Mouse (Mus musculus) testis, adult 2 months (tissue): ENCODE results near the gene Mrpl45. TPM values are rescaled to one million over a fixed set of nuclear protein-coding genes. Genes with fewer than 3 reads are reported as not detected.

Experiments
- H3K27ac ChIP-seq: fragments of 200-500 bp; 2 replicates; pipeline ENCODE4 v1.5.1; 2012; ENCODE audit warnings: low read depth, low read length; ENCODE audit not compliant: control insufficient read depth, insufficient read depth
- H3K27me3 ChIP-seq: fragments of 200-500 bp; 2 replicates; pipeline ENCODE4 v1.6.1; 2012; ENCODE audit warnings: mild to moderate bottlenecking, low read length, moderate library complexity; ENCODE audit not compliant: control insufficient read depth, insufficient read depth
- H3K36me3 ChIP-seq: fragments of 200-500 bp; 2 replicates; pipeline ENCODE4 v1.6.1; 2012; ENCODE audit warnings: mild to moderate bottlenecking, low read length; ENCODE audit not compliant: control insufficient read depth, insufficient read depth
- H3K4me1 ChIP-seq: fragments of 200-500 bp; 2 replicates; pipeline ENCODE4 v1.6.1; 2012; ENCODE audit warnings: low read length; ENCODE audit not compliant: control insufficient read depth, insufficient read depth
- H3K4me3 ChIP-seq: fragments of 200-500 bp; 2 replicates; pipeline ENCODE4 v1.5.1; 2012; ENCODE audit warnings: low read depth, mild to moderate bottlenecking, low read length, moderate library complexity, mixed read lengths; ENCODE audit not compliant: control insufficient read depth
- CTCF ChIP-seq: fragments of 200-500 bp; IDR thresholded peaks from 2 replicates; pipeline ENCODE4 v1.5.1; 2012; ENCODE audit warnings: low read depth, mild to moderate bottlenecking, inconsistent platforms, low read length, moderate library complexity; ENCODE audit not compliant: control insufficient read depth, insufficient read depth, insufficient replicate concordance
- POLR2A ChIP-seq: fragments of 200-500 bp; IDR thresholded peaks from 2 replicates; pipeline ENCODE4 v1.6.1; 2012; ENCODE audit warnings: low read depth, mild to moderate bottlenecking, inconsistent platforms, low read length, moderate library complexity; ENCODE audit not compliant: control insufficient read depth
- polyA plus RNA-seq: library from polyadenylated mRNA; depleted of rRNA; stranded (reverse); fragments of >200 nt; gene quantifications from 2 replicates; pipeline ENCODE4 v1.2.3, GENCODE M21; 2012

The Mrpl45 gene
- polyA plus RNA-seq, 1 experiment, result 8.7 TPM

- Histone ChIP-seq H3K4me1 (peaks cover 43% of the 10 kb centered on the region), H3K36me3 (no peaks in the 10 kb centered on the region), H3K27ac (no peak overlapping the region), H3K27me3 (no peaks in the 10 kb centered on the region), H3K4me3 (no peak overlapping the region)
- TF ChIP-seq POLR2A (no peak), CTCF (no peak)
Observed at GRCm38 (mm10) chr11:97336751-97337345, 21.3 kb downstream of the Mrpl45 start.

- Histone ChIP-seq H3K27ac (no peak overlapping the region), H3K4me1 (peaks cover 43% of the 10 kb centered on the region)
Observed at GRCm38 (mm10) chr11:97337363-97337762, 21.8 kb downstream of the Mrpl45 start.

GRCm38 (mm10) chr11:97338302-97338976 lies 22.9 kb downstream of the Mrpl45 start:
- peak overlapping the region; percentile 57 for H3K4me3 ChIP-seq
- H3K4me1 ChIP-seq, result peaks cover 36% of the 10 kb centered on the region
- no peaks in the 10 kb centered on the region for H3K36me3 ChIP-seq
- no peaks in the 10 kb centered on the region for H3K27me3 ChIP-seq
- H3K27ac ChIP-seq, result no peak overlapping the region
- TF ChIP-seq CTCF (no peak), POLR2A (no peak)

More at GRCm38 (mm10) chr11:97337363-97337762, 21.8 kb downstream of the Mrpl45 start:
- Histone ChIP-seq H3K27me3 (no peaks in the 10 kb centered on the region), H3K4me3 (peak overlapping the region; percentile 7), H3K36me3 (no peaks in the 10 kb centered on the region)
- no peak for TF ChIP-seq CTCF

- no peak overlapping the region for H3K27ac ChIP-seq
Observed at GRCm38 (mm10) chr11:97338977-97339315, 23.4 kb downstream of the Mrpl45 start.

GRCm38 (mm10) chr11:97343175-97343574 lies 27.7 kb downstream of the Mrpl45 start:
- Histone ChIP-seq H3K4me3 (no peak overlapping the region), H3K4me1 (peaks cover 12% of the 10 kb centered on the region), H3K27me3 (no peaks in the 10 kb centered on the region), H3K36me3 (no peaks in the 10 kb centered on the region), H3K27ac (no peak overlapping the region)
- no peak for TF ChIP-seq POLR2A
- no peak for TF ChIP-seq CTCF

More at GRCm38 (mm10) chr11:97338977-97339315, 23.4 kb downstream of the Mrpl45 start:
- H3K4me3 ChIP-seq, result peak overlapping the region; percentile 57
- TF ChIP-seq POLR2A, result no peak
- TF ChIP-seq CTCF, result no peak
- no peaks in the 10 kb centered on the region for H3K36me3 ChIP-seq
- H3K4me1 ChIP-seq, result peaks cover 35% of the 10 kb centered on the region
- H3K27me3 ChIP-seq, result no peaks in the 10 kb centered on the region

GRCm38 (mm10) chr11:97343619-97344018 lies 28.1 kb downstream of the Mrpl45 start:
- H3K27me3 ChIP-seq, result no peaks in the 10 kb centered on the region
- H3K27ac ChIP-seq, result no peak overlapping the region
- no peak for TF ChIP-seq POLR2A
- TF ChIP-seq CTCF, result peak; percentile 53; the same call in 1 of the 2 replicates
- H3K4me3 ChIP-seq, result no peak overlapping the region; the same call in 1 of the 2 replicates
- H3K4me1 ChIP-seq, result peaks cover 8% of the 10 kb centered on the region
- no peaks in the 10 kb centered on the region for H3K36me3 ChIP-seq

- H3K4me3 ChIP-seq, result no peak overlapping the region
- H3K4me1 ChIP-seq, result peaks cover 6% of the 10 kb centered on the region; the same call in 1 of the 2 replicates
- H3K27ac ChIP-seq, result no peak overlapping the region
- H3K27me3 ChIP-seq, result no peaks in the 10 kb centered on the region
- TF ChIP-seq POLR2A (no peak), CTCF (no peak)
- H3K36me3 ChIP-seq, result no peaks in the 10 kb centered on the region
Observed at GRCm38 (mm10) chr11:97345446-97345845, 29.9 kb downstream of the Mrpl45 start.
